Mouse (Mus musculus): ENCODE results near the gene Insrr. TPM values are rescaled to one million over a fixed set of nuclear protein-coding genes. Genes with fewer than 3 reads are reported as not detected.
"Not testable (repeated sequence)": the region's sequence is repeated elsewhere in the genome, so short reads cannot be mapped to it uniquely, and the experiment has no call there.

Insrr gene
- polyA plus RNA-seq, 2 experiments, result 0.22 to 1.4 TPM

- no peak overlapping the region for H3K4me3 ChIP-seq (replicated peaks; ENCODE audit: low read length)
- no peak overlapping the region for H3K9ac ChIP-seq (ENCODE audit: low read depth, low read length, severe bottlenecking)
- no peaks in the 10 kb centered on the region for H3K9me3 ChIP-seq (ENCODE audit: control insufficient read depth, low read length)
- no peak for TF ChIP-seq POLR2A (IDR thresholded peaks at IDR 0.05; ENCODE audit: borderline replicate concordance, extremely low read depth, insufficient read depth, insufficient read length)
- no peaks in the 10 kb centered on the region for H3K27me3 ChIP-seq (ENCODE audit: control insufficient read depth, insufficient read depth, low read length)
- no peaks in the 10 kb centered on the region for H3K4me1 ChIP-seq (ENCODE audit: control insufficient read depth, insufficient read depth, low read length)
- DNase-seq (ENCODE audit: low spot score) (no peak), ATAC-seq (ENCODE audit: low FRiP score, low read depth) (no peak)
- 44% methylated on average over 7 of the region's 7 CpGs for WGBS
- no peak overlapping the region for H3K4me2 ChIP-seq (replicated peaks; ENCODE audit: low read depth, low read length, severe bottlenecking)
- peaks cover 39% of the 10 kb centered on the region for H3K36me3 ChIP-seq (ENCODE audit: control insufficient read depth, insufficient read depth, low read length)
- H3K27ac ChIP-seq (replicated peaks; ENCODE audit: low read depth, low read length), result peak overlapping the region; percentile 22; the same call in 1 of the 2 replicates
These were observed 58.2 kb downstream of the Insrr start for GRCm38 (mm10) chr3:87854795-87855568.

DNA sequence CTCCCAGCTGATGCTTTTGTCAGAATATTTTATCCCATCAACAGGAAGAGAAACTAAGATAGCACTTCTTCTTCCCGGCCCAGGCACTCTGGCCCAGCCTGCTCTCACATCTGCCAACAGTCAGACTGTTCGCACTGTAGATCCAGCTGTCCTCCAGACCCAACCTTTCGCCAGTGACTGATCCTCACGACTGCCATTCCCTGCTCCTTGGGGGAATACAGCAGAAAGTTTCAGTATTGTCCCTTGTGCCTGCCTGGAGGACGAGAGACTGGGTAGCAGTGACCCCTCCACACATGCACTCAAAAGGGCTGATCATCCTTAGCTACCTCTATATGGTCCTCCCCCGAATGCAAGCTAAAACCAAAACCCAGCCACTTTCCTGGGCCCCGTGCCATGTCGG lies 59.2 kb downstream of the Insrr start:
- H3K4me3 ChIP-seq (replicated peaks; ENCODE audit: low read length), result no peak overlapping the region
- ATAC-seq (ENCODE audit: low FRiP score, low read depth) (no peak), DNase-seq (ENCODE audit: low spot score) (no peak)
- H3K9me3 ChIP-seq (ENCODE audit: control insufficient read depth, low read length), result no peaks in the 10 kb centered on the region
- no peak for TF ChIP-seq POLR2A (IDR thresholded peaks at IDR 0.05; ENCODE audit: borderline replicate concordance, extremely low read depth, insufficient read depth, insufficient read length)
- no peak overlapping the region for H3K9ac ChIP-seq (ENCODE audit: low read depth, low read length, severe bottlenecking)
- H3K36me3 ChIP-seq (ENCODE audit: control insufficient read depth, insufficient read depth, low read length), result peaks cover 48% of the 10 kb centered on the region
- WGBS, result 84% methylated on average over 8 of the region's 8 CpGs
- H3K27ac ChIP-seq (replicated peaks; ENCODE audit: low read depth, low read length), result no peak overlapping the region
- H3K4me1 ChIP-seq (ENCODE audit: control insufficient read depth, insufficient read depth, low read length), result no peaks in the 10 kb centered on the region
- H3K27me3 ChIP-seq (ENCODE audit: control insufficient read depth, insufficient read depth, low read length), result no peaks in the 10 kb centered on the region
- no peak overlapping the region for H3K4me2 ChIP-seq (replicated peaks; ENCODE audit: low read depth, low read length, severe bottlenecking)

DNA sequence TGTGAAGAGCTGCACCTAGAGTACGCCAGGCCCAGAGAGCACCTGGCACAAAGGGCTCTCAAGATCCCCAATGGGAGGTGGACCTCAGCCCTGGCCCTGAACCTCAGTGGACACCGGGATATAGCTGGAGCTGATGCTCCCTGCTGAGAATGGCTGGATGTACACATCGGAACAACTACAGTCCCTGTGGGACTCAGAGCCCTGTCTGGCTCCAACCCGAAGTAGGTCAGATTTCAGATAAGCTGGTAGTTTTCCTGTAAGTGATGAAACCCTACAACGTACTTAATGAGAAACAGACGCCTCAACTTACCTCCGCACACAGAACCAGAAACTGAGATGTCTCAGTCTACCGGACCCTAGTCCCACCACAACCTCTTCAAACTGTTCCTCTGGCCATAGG lies 60.9 kb downstream of the Insrr start:
- no peaks in the 10 kb centered on the region for H3K9me3 ChIP-seq (ENCODE audit: control insufficient read depth, low read length)
- H3K36me3 ChIP-seq (ENCODE audit: control insufficient read depth, insufficient read depth, low read length), result peaks cover 64% of the 10 kb centered on the region
- no peak for TF ChIP-seq POLR2A (IDR thresholded peaks at IDR 0.05; ENCODE audit: borderline replicate concordance, extremely low read depth, insufficient read depth, insufficient read length)
- no peaks in the 10 kb centered on the region for H3K4me1 ChIP-seq (ENCODE audit: control insufficient read depth, insufficient read depth, low read length)
- WGBS, result 68% methylated on average over 8 of the region's 8 CpGs
- no peak overlapping the region for H3K4me2 ChIP-seq (replicated peaks; ENCODE audit: low read depth, low read length, severe bottlenecking)
- DNase-seq (ENCODE audit: low spot score) (no peak), ATAC-seq (ENCODE audit: low FRiP score, low read depth) (no peak)
- H3K9ac ChIP-seq (ENCODE audit: low read depth, low read length, severe bottlenecking), result no peak overlapping the region
- H3K4me3 ChIP-seq (replicated peaks; ENCODE audit: low read length), result no peak overlapping the region
- no peak overlapping the region for H3K27ac ChIP-seq (replicated peaks; ENCODE audit: low read depth, low read length)
- no peaks in the 10 kb centered on the region for H3K27me3 ChIP-seq (ENCODE audit: control insufficient read depth, insufficient read depth, low read length)

- Histone ChIP-seq H3K4me3 (replicated peaks; ENCODE audit: low read length) (no peak overlapping the region), H3K27ac (replicated peaks; ENCODE audit: low read depth, low read length) (no peak overlapping the region), H3K9me3 (ENCODE audit: control insufficient read depth, low read length) (no peaks in the 10 kb centered on the region), H3K4me2 (replicated peaks; ENCODE audit: low read depth, low read length, severe bottlenecking) (no peak overlapping the region), H3K36me3 (ENCODE audit: control insufficient read depth, insufficient read depth, low read length) (peaks cover 81% of the 10 kb centered on the region), H3K4me1 (ENCODE audit: control insufficient read depth, insufficient read depth, low read length) (no peaks in the 10 kb centered on the region), H3K9ac (ENCODE audit: low read depth, low read length, severe bottlenecking) (no peak overlapping the region), H3K27me3 (ENCODE audit: control insufficient read depth, insufficient read depth, low read length) (no peaks in the 10 kb centered on the region)
- peak; percentile 71 for DNase-seq (ENCODE audit: low spot score)
- 34% methylated on average over 3 of the region's 3 CpGs for WGBS
- TF ChIP-seq POLR2A (IDR thresholded peaks at IDR 0.05; ENCODE audit: borderline replicate concordance, extremely low read depth, insufficient read depth, insufficient read length), result no peak
- peak; percentile 69; the same call in 1 of the 2 replicates for ATAC-seq (ENCODE audit: low FRiP score, low read depth)
These were observed 63.1 kb downstream of the Insrr start for GRCm38 (mm10) chr3:87859813-87860212.

- not testable (repeated sequence) for H3K4me3 ChIP-seq (replicated peaks; ENCODE audit: low read length); DNase-seq (ENCODE audit: low spot score); H3K9ac ChIP-seq (ENCODE audit: low read depth, low read length, severe bottlenecking); ATAC-seq (ENCODE audit: low FRiP score, low read depth); H3K27me3 ChIP-seq (ENCODE audit: control insufficient read depth, insufficient read depth, low read length); H3K4me2 ChIP-seq (replicated peaks; ENCODE audit: low read depth, low read length, severe bottlenecking); H3K9me3 ChIP-seq (ENCODE audit: control insufficient read depth, low read length); H3K27ac ChIP-seq (replicated peaks; ENCODE audit: low read depth, low read length); H3K4me1 ChIP-seq (ENCODE audit: control insufficient read depth, insufficient read depth, low read length)
- 91% methylated on average over 4 of the region's 4 CpGs for WGBS
- peaks cover 93% of the 10 kb centered on the region for H3K36me3 ChIP-seq (ENCODE audit: control insufficient read depth, insufficient read depth, low read length)
These were observed 67.4 kb downstream of the Insrr start for GRCm38 (mm10) chr3:87864111-87864510.

Other genes with a start within 250 kb of the Insrr start
- 28.2 and 36.4 TPM in 2 replicates for gene Arhgef11, start 179.4 kb upstream of the Insrr start, polyA plus RNA-seq (2012; rRNA removed)
- 16.1 and 19.0 TPM in 2 replicates for gene Arhgef11, start 179.4 kb upstream of the Insrr start, polyA plus RNA-seq (2014; fragmentation: Nextera tagmentation; extraction: Ambion mirVana)
- 0.28 and 0.52 TPM in 2 replicates for gene Lrrc71, start 48.3 kb upstream of the Insrr start, polyA plus RNA-seq (2012; rRNA removed)
- 0.33 and 0.83 TPM in 2 replicates for gene Lrrc71, start 48.3 kb upstream of the Insrr start, polyA plus RNA-seq (2014; fragmentation: Nextera tagmentation; extraction: Ambion mirVana)
- 2.7 and 3.7 TPM in 2 replicates for gene Ntrk1, start 1.8 kb upstream of the Insrr start, polyA plus RNA-seq (2012; rRNA removed)
- 1.3 and 2.1 TPM in 2 replicates for gene Ntrk1, start 1.8 kb upstream of the Insrr start, polyA plus RNA-seq (2014; fragmentation: Nextera tagmentation; extraction: Ambion mirVana)
- gene Pear1, start 27.4 kb downstream of the Insrr start, polyA plus RNA-seq (2012; rRNA removed), result 47.2 and 65.4 TPM in 2 replicates
- 21.5 and 27.0 TPM in 2 replicates for gene Pear1, start 27.4 kb downstream of the Insrr start, polyA plus RNA-seq (2014; fragmentation: Nextera tagmentation; extraction: Ambion mirVana)
- 0.08 and 0.18 TPM in 2 replicates for gene Sh2d2a, start 49.8 kb downstream of the Insrr start, polyA plus RNA-seq (2012; rRNA removed)
- not detected in 2 replicates for gene Sh2d2a, start 49.8 kb downstream of the Insrr start, polyA plus RNA-seq (2014; fragmentation: Nextera tagmentation; extraction: Ambion mirVana)
- 48.5 and 50.6 TPM in 2 replicates for gene Prcc, start 88.7 kb downstream of the Insrr start, polyA plus RNA-seq (2012; rRNA removed)
- 15.8 and 16.8 TPM in 2 replicates for gene Prcc, start 88.7 kb downstream of the Insrr start, polyA plus RNA-seq (2014; fragmentation: Nextera tagmentation; extraction: Ambion mirVana)
- gene Hdgf, start 109.4 kb downstream of the Insrr start, polyA plus RNA-seq (2012; rRNA removed), result 160 and 203 TPM in 2 replicates
- 260 and 268 TPM in 2 replicates for gene Hdgf, start 109.4 kb downstream of the Insrr start, polyA plus RNA-seq (2014; fragmentation: Nextera tagmentation; extraction: Ambion mirVana)
- gene Mrpl24, start 122.6 kb downstream of the Insrr start, polyA plus RNA-seq (2012; rRNA removed), result 88.6 and 124 TPM in 2 replicates
- gene Mrpl24, start 122.6 kb downstream of the Insrr start, polyA plus RNA-seq (2014; fragmentation: Nextera tagmentation; extraction: Ambion mirVana), result 66.2 and 75.7 TPM in 2 replicates
- 35.7 and 39.7 TPM in 2 replicates for gene Isg20l2, start 133.4 kb downstream of the Insrr start, polyA plus RNA-seq (2012; rRNA removed)
- gene Isg20l2, start 133.4 kb downstream of the Insrr start, polyA plus RNA-seq (2014; fragmentation: Nextera tagmentation; extraction: Ambion mirVana), result 26.7 and 27.0 TPM in 2 replicates
- 53.6 and 61.8 TPM in 2 replicates for gene Rrnad1, start 133.8 kb downstream of the Insrr start, polyA plus RNA-seq (2012; rRNA removed)
- 15.6 and 18.7 TPM in 2 replicates for gene Rrnad1, start 133.8 kb downstream of the Insrr start, polyA plus RNA-seq (2014; fragmentation: Nextera tagmentation; extraction: Ambion mirVana)
- gene Crabp2, start 151.7 kb downstream of the Insrr start, polyA plus RNA-seq (2012; rRNA removed), result 176 and 192 TPM in 2 replicates
- 267 and 331 TPM in 2 replicates for gene Crabp2, start 151.7 kb downstream of the Insrr start, polyA plus RNA-seq (2014; fragmentation: Nextera tagmentation; extraction: Ambion mirVana)
- gene Nes, start 174.1 kb downstream of the Insrr start, polyA plus RNA-seq (2012; rRNA removed), result 28.4 and 36.0 TPM in 2 replicates
- 24.5 and 28.7 TPM in 2 replicates for gene Nes, start 174.1 kb downstream of the Insrr start, polyA plus RNA-seq (2014; fragmentation: Nextera tagmentation; extraction: Ambion mirVana)
- gene Bcan, start 203.3 kb downstream of the Insrr start, polyA plus RNA-seq (2012; rRNA removed), result 1.6 and 1.8 TPM in 2 replicates
- 0.39 and 0.41 TPM in 2 replicates for gene Bcan, start 203.3 kb downstream of the Insrr start, polyA plus RNA-seq (2014; fragmentation: Nextera tagmentation; extraction: Ambion mirVana)
- gene Hapln2, start 230.6 kb downstream of the Insrr start, polyA plus RNA-seq (2012; rRNA removed), result 0.29 and 0.63 TPM in 2 replicates
- 0.15 and 0.22 TPM in 2 replicates for gene Hapln2, start 230.6 kb downstream of the Insrr start, polyA plus RNA-seq (2014; fragmentation: Nextera tagmentation; extraction: Ambion mirVana)
- 8.3 and 16.2 TPM in 2 replicates for gene Gpatch4, start 246.2 kb downstream of the Insrr start, polyA plus RNA-seq (2012; rRNA removed)
- 29.7 and 30.2 TPM in 2 replicates for gene Gpatch4, start 246.2 kb downstream of the Insrr start, polyA plus RNA-seq (2014; fragmentation: Nextera tagmentation; extraction: Ambion mirVana)